Mouse (Mus musculus) intestine, postnatal 0 days (tissue): Measurements from ENCODE around the gene Glb1l. TPM values are rescaled to one million over a fixed set of nuclear protein-coding genes. Genes with fewer than 3 reads are reported as not detected.

ENCODE experiments used
- ATAC-seq: fragments of 200-750 bp; cut with Nextera tagmentation; 2 replicates; pipeline ENCODE4 v1.8.0; 2017; ENCODE audit warnings: mild to moderate bottlenecking, moderate TSS enrichment, moderate library complexity
- H3K27ac ChIP-seq: fragments of 300-500 bp; sonication (generic); 2 replicates; pipeline ENCODE4 v1.5.1; 2014; ENCODE audit warnings: mild to moderate bottlenecking, low read depth, low read length, moderate library complexity
- H3K27me3 ChIP-seq: fragments of 300-500 bp; sonication (generic); replicated peaks from 2 replicates; pipeline ENCODE4 v1.6.1; 2014; ENCODE audit warnings: low read length, mixed read lengths; ENCODE audit not compliant: control insufficient read depth, insufficient read depth
- H3K36me3 ChIP-seq: fragments of 300-500 bp; sonication (generic); 2 replicates; pipeline ENCODE4 v1.6.1; 2014; ENCODE audit warnings: mild to moderate bottlenecking, moderate library complexity; ENCODE audit not compliant: control insufficient read depth, insufficient read depth
- H3K4me1 ChIP-seq: fragments of 300-500 bp; sonication (generic); replicated peaks from 2 replicates; pipeline ENCODE4 v1.6.1; 2014; ENCODE audit warnings: antibody characterized with exemption, low read length, mixed read lengths; ENCODE audit not compliant: control insufficient read depth, insufficient read depth
- H3K4me2 ChIP-seq: fragments of 300-500 bp; sonication (generic); replicated peaks from 2 replicates; pipeline ENCODE4 v1.6.1; 2014; ENCODE audit warnings: low read depth, mild to moderate bottlenecking, moderate library complexity
- H3K4me3 ChIP-seq: fragments of 300-500 bp; sonication (generic); 2 replicates; pipeline ENCODE4 v1.5.1; 2014; ENCODE audit warnings: low read depth, low read length
- H3K9ac ChIP-seq: fragments of 300-500 bp; sonication (generic); 2 replicates; pipeline ENCODE4 v1.6.1; 2014; ENCODE audit warnings: mild to moderate bottlenecking, low read depth, low read length
- H3K9me3 ChIP-seq: fragments of 300-500 bp; sonication (generic); 2 replicates; pipeline ENCODE4 v1.6.1; 2016; ENCODE audit warnings: mixed run types; ENCODE audit not compliant: control insufficient read depth
- CTCF ChIP-seq: sonication (generic); IDR thresholded peaks from 2 replicates; pipeline ENCODE4 v1.5.1; 2016; ENCODE audit warnings: low read depth, mild to moderate bottlenecking, control low read depth, antibody characterized with exemption, moderate library complexity
- whole genome bisulfite sequencing: fragments of 180-500 bp; shearing (Covaris S2); extraction: QIAGEN DNeasy Blood & Tissue Kit; methylation state at CpG from one replicate; pipeline ENCODE4 v1.1.7; 2014; 5-methylcytosine and 5-hydroxymethylcytosine counted together
- polyA plus RNA-seq: library from polyadenylated mRNA; unstranded; fragments of >200 nt; fragmentation: Nextera tagmentation; extraction: Ambion mirVana; gene quantifications from 2 replicates; pipeline ENCODE4 v1.2.1, GENCODE M21; 2015

Gene Glb1l
- polyA plus RNA-seq, 1 experiment from 2014 or later: 3.6 TPM

DNA sequence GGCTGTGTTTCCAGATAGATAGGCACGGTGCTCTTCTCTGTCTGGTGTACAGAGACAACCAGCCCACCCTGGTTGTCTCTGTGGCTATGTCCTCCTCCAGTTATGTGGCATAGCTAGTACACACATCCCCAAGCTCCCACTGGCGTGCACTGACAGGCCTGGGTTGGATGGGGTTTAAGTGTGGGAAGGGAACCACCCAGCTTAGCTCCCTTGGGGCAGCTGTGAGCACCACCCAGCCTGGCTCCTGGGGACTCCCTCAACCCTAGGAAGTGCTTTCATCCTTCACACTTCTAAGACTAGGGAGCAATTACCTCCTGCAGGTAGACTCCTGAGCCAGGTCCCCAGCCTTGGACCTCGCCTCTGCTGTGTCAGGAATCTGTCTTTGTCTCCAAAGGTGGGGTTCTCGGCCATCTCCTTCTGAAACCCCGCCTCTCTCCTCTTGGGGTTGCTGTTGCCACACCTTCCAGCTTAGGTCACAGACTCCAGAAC, 21.1 kb upstream of the Glb1l start, which contains the start of gene A630095N17Rik:
TSS of gene A630095N17Rik (minus strand) at position 439 of the 489 bp plus-strand sequence.
- Histone ChIP-seq H3K4me2 (no peak within 1 kb of the TSS), H3K4me3 (no peak within 1 kb of the TSS), H3K27me3 (no peaks in the 10 kb centered on the region), H3K9me3 (no peaks in the 10 kb centered on the region), H3K27ac (no peak within 1 kb of the TSS), H3K4me1 (no peaks in the 10 kb centered on the region; the same call in 1 of the 2 replicates), H3K9ac (no peak within 1 kb of the TSS), H3K36me3 (no peaks in the 10 kb centered on the region)
- no peak for TF ChIP-seq CTCF
- no peak for ATAC-seq
- whole genome bisulfite sequencing: 62% methylated on average over 5 of the region's 5 CpGs

DNA sequence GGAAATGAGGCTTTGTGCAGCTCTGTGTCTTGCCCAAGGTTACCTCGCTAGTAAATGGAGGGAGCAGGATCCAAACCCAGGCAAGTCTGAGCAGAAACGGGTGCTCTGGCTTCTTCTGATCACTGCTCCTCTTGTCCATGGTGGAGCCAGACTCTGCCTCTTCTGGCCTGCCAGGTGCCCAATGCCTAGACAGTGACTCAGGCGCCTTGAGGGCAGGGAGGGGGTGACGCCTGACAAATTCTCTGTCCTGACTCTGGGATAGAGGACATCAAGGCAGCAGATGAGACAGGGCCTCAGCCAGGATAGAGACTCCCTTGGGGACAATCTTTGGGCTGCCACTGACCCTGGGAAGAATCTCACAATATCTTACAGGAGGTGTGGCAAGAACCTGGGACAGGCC, 20.6 kb upstream of the Glb1l start:
- no peak overlapping the region for H3K9ac ChIP-seq
- TF ChIP-seq CTCF: no peak
- H3K4me3 ChIP-seq: no peak overlapping the region
- no peaks in the 10 kb centered on the region for H3K27me3 ChIP-seq
- no peaks in the 10 kb centered on the region; the same call in 1 of the 2 replicates for H3K4me1 ChIP-seq
- H3K9me3 ChIP-seq: no peaks in the 10 kb centered on the region
- no peak overlapping the region for H3K4me2 ChIP-seq
- no peaks in the 10 kb centered on the region for H3K36me3 ChIP-seq
- H3K27ac ChIP-seq: no peak overlapping the region
- 73% methylated on average over 4 of the region's 4 CpGs for WGBS
- ATAC-seq: no peak

DNA sequence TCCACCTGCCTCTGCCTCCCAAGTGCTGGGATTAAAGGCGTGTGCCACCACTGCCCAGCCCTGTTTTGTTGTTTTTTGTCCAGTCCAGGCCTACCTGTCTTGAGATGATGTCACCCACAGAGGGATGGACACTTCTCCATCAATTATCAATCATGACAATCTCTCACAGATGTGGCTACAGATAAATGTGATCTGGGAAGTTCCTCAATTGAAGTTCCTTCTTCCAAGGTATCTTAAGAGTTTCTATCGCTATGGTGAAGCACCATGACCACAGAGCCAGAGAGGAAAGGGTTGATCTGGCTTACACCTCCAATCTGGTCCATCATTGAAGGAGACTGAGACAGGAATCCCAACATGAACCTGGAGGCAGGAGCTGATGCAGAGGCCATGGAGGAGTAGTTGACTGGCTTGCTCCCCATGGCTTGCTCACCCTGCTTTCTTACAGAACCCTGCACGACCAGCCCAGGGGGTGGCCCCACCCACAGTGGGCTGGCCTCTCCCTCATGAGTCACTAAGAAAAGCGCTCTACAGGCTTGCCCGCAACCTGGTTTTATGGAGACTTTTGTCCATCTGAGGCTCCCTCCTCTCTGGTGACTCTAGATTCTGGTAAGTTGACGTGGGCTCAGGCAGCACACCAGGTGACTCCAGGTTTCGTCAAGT, 19.9 kb upstream of the Glb1l start:
- no peaks in the 10 kb centered on the region; the same call in 1 of the 2 replicates for H3K4me1 ChIP-seq
- WGBS: 63% methylated on average over 7 of the region's 7 CpGs
- TF ChIP-seq CTCF: no peak
- no peaks in the 10 kb centered on the region for H3K9me3 ChIP-seq
- H3K9ac ChIP-seq: no peak overlapping the region
- H3K4me3 ChIP-seq: no peak overlapping the region
- no peak overlapping the region for H3K4me2 ChIP-seq
- H3K36me3 ChIP-seq: no peaks in the 10 kb centered on the region
- no peak for ATAC-seq
- no peak overlapping the region for H3K27ac ChIP-seq
- H3K27me3 ChIP-seq: no peaks in the 10 kb centered on the region

DNA sequence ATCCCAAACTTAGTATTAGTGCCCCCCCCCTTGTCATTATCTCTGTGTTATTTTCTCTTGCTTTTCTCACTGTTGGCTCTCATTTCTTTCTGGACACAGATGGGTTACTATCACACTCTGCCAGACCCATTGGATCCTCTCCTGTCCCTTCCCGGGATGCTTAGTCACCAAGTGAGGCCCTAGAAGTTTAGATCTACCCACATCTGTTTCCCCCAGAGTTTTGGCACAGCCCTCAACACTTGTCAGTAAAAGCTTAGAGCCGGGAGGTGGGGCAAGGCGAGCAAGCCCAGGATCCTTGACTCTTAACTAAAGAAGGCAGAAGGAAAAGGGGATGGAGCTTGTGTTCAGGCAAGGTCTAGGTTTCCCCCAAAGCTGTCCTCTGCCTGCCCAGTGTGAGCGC, 18.5 kb upstream of the Glb1l start:
- H3K9ac ChIP-seq: no peak overlapping the region
- H3K27me3 ChIP-seq: no peaks in the 10 kb centered on the region
- no peaks in the 10 kb centered on the region for H3K9me3 ChIP-seq
- TF ChIP-seq CTCF: no peak
- H3K4me2 ChIP-seq: no peak overlapping the region
- H3K27ac ChIP-seq: no peak overlapping the region
- no peaks in the 10 kb centered on the region for H3K36me3 ChIP-seq
- no peak overlapping the region for H3K4me3 ChIP-seq
- H3K4me1 ChIP-seq: no peaks in the 10 kb centered on the region
- 68% methylated on average over 4 of the region's 4 CpGs for WGBS
- no peak for ATAC-seq

DNA sequence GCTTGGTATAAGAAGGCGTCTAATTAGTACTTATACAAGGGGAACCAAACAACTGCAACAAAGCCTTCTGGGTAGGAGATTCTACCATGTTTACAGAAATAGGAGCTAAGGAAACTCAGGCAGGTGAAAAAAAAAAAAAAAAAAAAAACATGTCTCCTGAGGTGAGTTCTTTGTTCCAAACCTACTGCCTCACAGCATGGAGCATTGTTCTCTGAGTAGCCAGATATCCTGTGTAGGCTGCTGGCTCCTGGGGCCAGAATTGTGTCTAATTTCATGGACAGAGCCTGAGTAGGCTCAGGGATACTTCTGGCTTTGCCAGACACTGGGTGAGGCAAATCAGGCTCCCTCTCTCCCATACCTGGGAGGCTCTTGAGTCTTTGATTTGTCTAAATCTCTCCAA, 17.0 kb upstream of the Glb1l start:
- TF ChIP-seq CTCF: no peak
- Histone ChIP-seq H3K4me3 (no peak overlapping the region), H3K4me1 (no peaks in the 10 kb centered on the region), H3K27ac (no peak overlapping the region), H3K4me2 (no peak overlapping the region), H3K9ac (no peak overlapping the region), H3K9me3 (no peaks in the 10 kb centered on the region), H3K36me3 (no peaks in the 10 kb centered on the region), H3K27me3 (no peaks in the 10 kb centered on the region)
- ATAC-seq: no peak
- 84% methylated on average over 1 of the region's 1 CpGs for WGBS

DNA sequence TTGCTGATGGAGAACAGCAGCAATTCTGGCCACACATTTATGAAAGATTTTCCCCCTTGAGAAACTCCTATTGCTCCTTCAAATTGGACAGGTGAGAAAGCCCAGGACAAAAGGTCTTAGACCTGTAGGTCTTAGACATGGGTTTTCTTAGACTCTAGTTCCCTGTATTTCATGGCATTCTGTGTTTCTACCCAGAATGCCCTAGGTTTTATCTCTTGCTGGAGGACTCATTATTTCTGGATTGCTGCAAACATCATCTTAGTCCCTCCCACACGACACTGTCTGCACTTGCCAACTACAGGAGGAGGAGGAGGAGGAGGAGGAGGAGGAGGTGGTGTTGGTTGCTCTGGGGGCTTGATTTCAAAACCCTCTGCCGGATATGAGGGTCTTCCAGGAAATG, 15.5 kb upstream of the Glb1l start:
- H3K27ac ChIP-seq: no peak overlapping the region
- H3K9me3 ChIP-seq: no peaks in the 10 kb centered on the region
- 62% methylated on average over 2 of the region's 2 CpGs for WGBS
- peaks cover 3% of the 10 kb centered on the region; the same call in 1 of the 2 replicates for H3K27me3 ChIP-seq
- H3K4me1 ChIP-seq: no peaks in the 10 kb centered on the region
- H3K4me2 ChIP-seq: no peak overlapping the region
- H3K36me3 ChIP-seq: no peaks in the 10 kb centered on the region
- no peak for TF ChIP-seq CTCF
- H3K9ac ChIP-seq: no peak overlapping the region
- no peak overlapping the region for H3K4me3 ChIP-seq
- ATAC-seq: no peak
